ENCODE assay signal across 8 mouse cellular contexts in genomic region chrX:81085025-81085752, GRCm38 (mm10). TPM values are rescaled to one million over a fixed set of nuclear protein-coding genes. Genes with fewer than 3 reads are reported as not detected.
DNase-seq lines count a peak whose midpoint lies in the region; ATAC-seq and TF ChIP-seq lines count a peak whose summit lies in the region.

No protein-coding gene starts in this region.

- TF ChIP-seq CTCF in lung, adult 2 months (IDR thresholded peaks at IDR 0.05; ENCODE audit: insufficient read depth, low read length): peak; percentile 13; the same call in 1 of the 2 replicates
- peak; percentile 64 for TF ChIP-seq CTCF in lung, postnatal 0 days (IDR thresholded peaks at IDR 0.05)

- H3K9ac ChIP-seq in forebrain, embryonic 11.5 days (ENCODE audit: low read length): no peak overlapping the region
- H3K9ac ChIP-seq in forebrain, embryonic 16.5 days (replicated peaks; ENCODE audit: low read depth, low read length): no peak overlapping the region
- H3K9ac ChIP-seq in lung, postnatal 0 days (replicated peaks; ENCODE audit: low read depth): no peak overlapping the region

- TF ChIP-seq EP300 in lung, postnatal 0 days (IDR thresholded peaks at IDR 0.05): no peak

- 48% methylated on average over 2 of the region's 2 CpGs for WGBS in forebrain, embryonic 11.5 days
- WGBS in forebrain, embryonic 10.5 days: 67% methylated on average over 2 of the region's 2 CpGs
- WGBS in lung, adult 2 months: 51% methylated on average over 2 of the region's 2 CpGs
- 28% methylated on average over 2 of the region's 2 CpGs for WGBS in forebrain, embryonic 16.5 days
- WGBS in lung, postnatal 0 days: 27% methylated on average over 2 of the region's 2 CpGs

- H3K9me3 ChIP-seq in forebrain, embryonic 11.5 days (ENCODE audit: control insufficient read depth, low read length): no peaks in the 10 kb centered on the region
- H3K9me3 ChIP-seq in forebrain, embryonic 10.5 days: no peaks in the 10 kb centered on the region
- no peaks in the 10 kb centered on the region for H3K9me3 ChIP-seq in forebrain, embryonic 16.5 days (ENCODE audit: control insufficient read depth, low read length)
- H3K9me3 ChIP-seq in lung, postnatal 0 days (ENCODE audit: low read length): no peaks in the 10 kb centered on the region

- no peak for DNase-seq in forebrain, embryonic 11.5 days (ENCODE audit: low spot score)
- no peak for DNase-seq in forebrain, embryonic 10.5 days (ENCODE audit: extremely low spot score, low spot score)
- no peak for DNase-seq in lung, adult 2 months
- no peak for DNase-seq in lung, adult 18-20 months
- DNase-seq in lung, postnatal 0 days (ENCODE audit: low spot score): peak; percentile 44
- no peak for DNase-seq in ovary, adult 18-20 months (ENCODE audit: low spot score)

- ATAC-seq in forebrain, embryonic 11.5 days (replicated peaks; ENCODE audit: low FRiP score): peak; percentile 36; the same call in 1 of the 2 replicates
- ATAC-seq in forebrain, embryonic 16.5 days: peak; percentile 77
- no peak for ATAC-seq in lung, postnatal 0 days
- no peak for ATAC-seq in CD4-positive, CD25-positive, alpha-beta regulatory T cell, adult 4 months

- no peaks in the 10 kb centered on the region for H3K27me3 ChIP-seq in forebrain, embryonic 11.5 days (ENCODE audit: control insufficient read depth, insufficient read depth, low read length)
- no peaks in the 10 kb centered on the region for H3K27me3 ChIP-seq in forebrain, embryonic 10.5 days (ENCODE audit: poor library complexity, severe bottlenecking)
- no peaks in the 10 kb centered on the region for H3K27me3 ChIP-seq in forebrain, embryonic 16.5 days (replicated peaks; ENCODE audit: control insufficient read depth, insufficient read depth, low read length)
- no peaks in the 10 kb centered on the region for H3K27me3 ChIP-seq in lung, postnatal 0 days (replicated peaks; ENCODE audit: insufficient read depth, low read length)

- no peak overlapping the region for H3K4me3 ChIP-seq in forebrain, embryonic 11.5 days (ENCODE audit: low read depth, low read length)
- no peak overlapping the region for H3K4me3 ChIP-seq in forebrain, embryonic 10.5 days
- H3K4me3 ChIP-seq in lung, adult 2 months (replicated peaks; ENCODE audit: extremely low read depth, low read depth, low read length): no peak overlapping the region
- no peak overlapping the region for H3K4me3 ChIP-seq in forebrain, embryonic 16.5 days (replicated peaks; ENCODE audit: low read length)
- H3K4me3 ChIP-seq in lung, postnatal 0 days (ENCODE audit: low read depth, low read length): no peak overlapping the region

- H3K27ac ChIP-seq in forebrain, embryonic 11.5 days (ENCODE audit: low read depth, low read length): no peak overlapping the region
- no peak overlapping the region for H3K27ac ChIP-seq in forebrain, embryonic 10.5 days
- H3K27ac ChIP-seq in forebrain, embryonic 16.5 days (ENCODE audit: low read length): no peak overlapping the region
- no peak overlapping the region for H3K27ac ChIP-seq in lung, postnatal 0 days (ENCODE audit: low read length)

- H3K4me1 ChIP-seq in forebrain, embryonic 11.5 days (replicated peaks; ENCODE audit: control insufficient read depth, insufficient read depth, low read length): no peaks in the 10 kb centered on the region
- no peaks in the 10 kb centered on the region for H3K4me1 ChIP-seq in forebrain, embryonic 10.5 days
- no peaks in the 10 kb centered on the region for H3K4me1 ChIP-seq in lung, adult 2 months (ENCODE audit: control insufficient read depth, insufficient read depth, low read length)
- no peaks in the 10 kb centered on the region for H3K4me1 ChIP-seq in forebrain, embryonic 16.5 days (replicated peaks; ENCODE audit: control insufficient read depth, insufficient read depth, low read length)
- no peaks in the 10 kb centered on the region for H3K4me1 ChIP-seq in lung, postnatal 0 days (ENCODE audit: insufficient read depth, low read depth, low read length)

- no peak overlapping the region for H3K4me2 ChIP-seq in forebrain, embryonic 11.5 days (ENCODE audit: low read depth, low read length, severe bottlenecking)
- no peak overlapping the region for H3K4me2 ChIP-seq in forebrain, embryonic 16.5 days (ENCODE audit: low read length)
- no peak overlapping the region for H3K4me2 ChIP-seq in lung, postnatal 0 days (replicated peaks; ENCODE audit: low read depth, low read length)

- no peaks in the 10 kb centered on the region for H3K36me3 ChIP-seq in forebrain, embryonic 11.5 days (ENCODE audit: control insufficient read depth, insufficient read depth, low read length)
- peaks cover 5% of the 10 kb centered on the region for H3K36me3 ChIP-seq in forebrain, embryonic 10.5 days (replicated peaks)
- no peaks in the 10 kb centered on the region for H3K36me3 ChIP-seq in forebrain, embryonic 16.5 days (ENCODE audit: control insufficient read depth, insufficient read depth)
- no peaks in the 10 kb centered on the region for H3K36me3 ChIP-seq in lung, postnatal 0 days (ENCODE audit: insufficient read depth, low read length)

- TF ChIP-seq POLR2A in lung, adult 2 months (IDR thresholded peaks at IDR 0.05; ENCODE audit: borderline replicate concordance, extremely low read depth, low read depth, low read length): no peak

RNA-seq across cellular contexts. Expression of gene Tmem47, which starts 14.7 kb away (rescaled TPM):
- polyA plus RNA-seq in forebrain, embryonic 11.5 days (2014; fragmentation: Nextera tagmentation; extraction: Ambion mirVana): 60.3 and 65.1 TPM in 2 replicates
- polyA plus RNA-seq in forebrain, embryonic 10.5 days (2016; fragmentation: Nextera tagmentation; extraction: Ambion mirVana): 42.3 and 51.4 TPM in 2 replicates
- polyA plus RNA-seq in lung, adult 2 months (2012; rRNA removed): 14.7 and 15.8 TPM in 2 replicates
- 19.1 and 19.5 TPM in 2 replicates for polyA plus RNA-seq in forebrain, embryonic 16.5 days (2015; fragmentation: Nextera tagmentation; extraction: Ambion mirVana)
- polyA plus RNA-seq in lung, postnatal 0 days (2015; fragmentation: Nextera tagmentation; extraction: Ambion mirVana): 8.2 and 12.0 TPM in 2 replicates
- not detected for polyA plus RNA-seq in CD4-positive, CD25-positive, alpha-beta regulatory T cell, adult 4 months (2017; shearing (Covaris generic))

Comparison
In these comparisons a context has a peak if more than half of its experiments do, and no peak if none do; other contexts are left out.
1. ATAC-seq: peak in forebrain, embryonic 11.5 days (single experiment) and forebrain, embryonic 16.5 days (single experiment); none in lung, postnatal 0 days (single experiment) and CD4-positive, CD25-positive, alpha-beta regulatory T cell, adult 4 months (single experiment).